Mouse (Mus musculus): ENCODE results near the gene Arv1.

Arv1 gene

DNA sequence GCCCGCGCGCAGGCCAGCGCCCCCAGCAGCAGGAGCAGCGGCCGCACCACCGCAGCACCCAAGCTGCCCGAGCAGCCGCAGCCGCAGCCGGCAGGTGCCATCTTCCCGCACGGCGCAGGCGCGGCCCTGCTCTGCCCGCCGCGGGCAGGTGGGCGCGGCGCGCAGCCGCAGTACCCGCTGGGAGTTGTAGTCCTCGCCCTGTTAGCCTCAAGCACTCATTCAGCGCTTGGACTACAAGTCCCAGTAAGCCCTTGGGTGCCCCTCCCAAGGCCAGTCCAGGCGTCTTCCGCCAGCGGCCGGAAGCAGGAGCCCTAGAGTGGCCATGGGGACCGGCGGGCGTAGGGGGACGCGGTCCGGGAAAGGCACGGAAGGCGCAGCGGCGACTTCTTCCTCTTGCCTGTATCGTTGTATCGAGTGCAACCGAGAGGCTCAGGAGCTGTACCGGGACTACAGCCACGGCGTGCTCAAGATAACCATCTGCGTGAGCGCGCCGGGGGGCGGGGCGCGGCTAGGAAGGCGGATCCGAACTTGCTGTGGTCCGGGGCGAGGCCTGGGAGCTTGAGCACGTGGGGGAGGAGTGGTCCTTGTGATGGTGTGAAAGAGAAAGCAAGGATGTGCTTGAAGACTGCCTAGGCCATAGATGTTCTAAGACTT, at the start of gene Arv1, which contains the start of gene Ttc13:
TSS of gene Arv1 (plus strand) at position 278 of the 654 bp plus-strand sequence.
TSS of gene Ttc13 (minus strand) at position 122 of the 654 bp plus-strand sequence.
- DNase-seq (ENCODE audit: low spot score) = peak; percentile 89

GRCm38 (mm10) chr8:124672345-124672744, 49.6 kb upstream of the Arv1 start:
- DNase-seq (ENCODE audit: low spot score) = no peak

DNA sequence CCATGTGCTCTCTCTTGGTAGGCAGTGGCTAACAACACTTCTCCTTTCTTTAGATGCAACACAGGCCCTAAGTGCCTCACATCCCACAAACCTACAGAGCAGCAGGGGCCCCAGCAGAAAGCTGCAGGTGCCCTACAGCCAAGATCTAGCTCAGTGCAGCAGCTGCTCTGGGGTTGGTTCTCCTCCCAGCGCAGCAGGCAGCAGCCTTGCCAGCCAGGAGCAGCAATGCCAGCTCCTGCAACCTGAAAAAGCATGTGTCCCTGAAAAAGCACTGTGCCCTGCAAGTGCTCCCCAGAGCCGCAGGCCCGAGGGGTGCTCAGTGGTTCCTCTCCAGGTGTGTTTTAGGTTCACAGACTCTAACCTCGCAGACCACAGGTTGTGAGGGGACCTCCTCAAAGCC, 45.3 kb upstream of the Arv1 start:
- DNase-seq (ENCODE audit: low spot score) = no peak

GRCm38 (mm10) chr8:124677078-124677477, 44.9 kb upstream of the Arv1 start:
- DNase-seq (ENCODE audit: low spot score) = no peak

- peak; percentile 88 for DNase-seq (ENCODE audit: low spot score)
Measured at GRCm38 (mm10) chr8:124677486-124677885, 44.5 kb upstream of the Arv1 start.

DNA sequence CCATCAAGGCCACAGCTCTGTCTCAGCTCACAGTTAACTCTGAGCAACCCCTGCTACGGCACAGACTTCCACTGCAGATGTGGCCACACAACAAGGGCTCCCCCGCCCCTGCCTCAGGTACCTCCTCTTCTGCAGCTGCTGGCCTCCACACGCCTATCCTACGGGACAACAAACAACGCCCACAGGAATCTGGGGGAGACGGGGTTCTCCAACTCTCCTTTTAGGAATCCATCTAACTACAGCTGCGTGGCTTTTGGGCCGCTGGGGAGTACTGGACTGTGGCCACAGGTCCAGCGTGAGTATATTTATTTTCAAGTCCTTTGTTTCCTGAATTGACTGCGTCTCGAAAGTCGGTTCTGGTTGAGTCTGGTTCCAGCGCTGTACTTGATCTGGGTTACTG, 43.7 kb upstream of the Arv1 start:
- no peak for DNase-seq (ENCODE audit: low spot score)

- DNase-seq (ENCODE audit: low spot score) = no peak
Measured at GRCm38 (mm10) chr8:124681077-124681791, 40.7 kb upstream of the Arv1 start.

DNA sequence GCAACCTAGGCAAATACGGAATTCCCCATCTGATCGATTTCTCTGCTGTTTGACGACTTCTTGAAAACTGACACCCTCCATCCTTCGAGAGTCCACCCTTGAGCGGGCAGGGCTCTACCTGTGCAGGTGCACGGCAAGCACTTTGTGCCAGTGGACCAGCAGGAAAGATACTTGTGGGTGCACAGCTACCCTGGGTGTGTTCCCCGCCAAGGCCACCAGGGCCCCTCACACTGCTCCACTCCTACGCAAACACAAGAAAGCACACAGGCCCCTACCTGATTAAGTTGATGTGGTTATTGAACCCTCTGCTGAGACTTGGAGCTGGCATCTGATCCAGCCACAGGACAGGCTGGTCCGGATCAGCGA, 40.2 kb upstream of the Arv1 start:
- DNase-seq (ENCODE audit: low spot score) = no peak

- DNase-seq (ENCODE audit: low spot score) = no peak
Measured at GRCm38 (mm10) chr8:124682218-124682617, 39.7 kb upstream of the Arv1 start.

- no peak for DNase-seq (ENCODE audit: low spot score)
Measured at GRCm38 (mm10) chr8:124688899-124689298, 33.0 kb upstream of the Arv1 start.

DNA sequence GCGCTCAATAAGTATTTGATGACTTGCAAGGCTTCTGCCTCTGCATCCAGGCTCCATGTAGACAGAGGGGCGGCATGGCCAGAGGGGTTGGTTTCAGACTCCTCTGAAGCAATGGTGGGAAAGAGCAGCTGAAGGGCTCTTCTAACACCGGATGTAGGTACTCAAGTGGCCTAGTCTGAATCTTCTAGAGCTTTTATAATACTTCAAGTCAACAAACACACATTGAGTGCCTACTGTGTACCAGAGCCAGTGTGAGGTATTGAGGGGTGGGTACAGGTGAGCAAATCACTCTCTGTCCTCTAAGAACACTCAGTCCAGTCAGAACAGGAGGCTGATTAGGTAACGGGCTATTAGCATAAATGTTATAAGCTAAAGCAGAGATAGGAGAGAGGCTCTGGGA, 30.2 kb upstream of the Arv1 start:
- no peak for DNase-seq (ENCODE audit: low spot score)

- DNase-seq (ENCODE audit: low spot score) = no peak
Measured at GRCm38 (mm10) chr8:124695424-124696100, 26.4 kb upstream of the Arv1 start.

- no peak for DNase-seq (ENCODE audit: low spot score)
Measured at GRCm38 (mm10) chr8:124700271-124700670, 21.7 kb upstream of the Arv1 start.

DNA sequence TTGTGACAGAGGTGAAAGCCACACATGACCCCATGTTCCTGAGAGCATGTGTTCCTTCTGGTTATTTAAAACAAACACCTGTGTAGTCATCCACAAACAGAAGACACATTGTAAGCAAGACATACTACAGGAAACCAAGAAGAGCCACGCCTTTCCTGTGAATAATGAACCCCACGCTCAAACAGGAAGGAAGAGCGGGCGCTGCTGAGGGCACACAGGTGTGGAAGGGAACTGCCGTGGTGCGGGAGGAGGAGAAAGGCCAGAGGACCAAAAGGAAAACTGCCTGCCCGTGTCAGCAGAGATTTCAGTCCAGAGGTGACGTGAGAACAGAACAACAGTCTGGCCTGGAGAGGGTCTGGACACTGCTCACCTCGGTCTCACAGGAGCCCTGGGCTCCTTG, 20.9 kb upstream of the Arv1 start:
- DNase-seq (ENCODE audit: low spot score) = no peak

GRCm38 (mm10) chr8:124702183-124702582, 19.8 kb upstream of the Arv1 start:
- DNase-seq (ENCODE audit: low spot score) = no peak

DNA sequence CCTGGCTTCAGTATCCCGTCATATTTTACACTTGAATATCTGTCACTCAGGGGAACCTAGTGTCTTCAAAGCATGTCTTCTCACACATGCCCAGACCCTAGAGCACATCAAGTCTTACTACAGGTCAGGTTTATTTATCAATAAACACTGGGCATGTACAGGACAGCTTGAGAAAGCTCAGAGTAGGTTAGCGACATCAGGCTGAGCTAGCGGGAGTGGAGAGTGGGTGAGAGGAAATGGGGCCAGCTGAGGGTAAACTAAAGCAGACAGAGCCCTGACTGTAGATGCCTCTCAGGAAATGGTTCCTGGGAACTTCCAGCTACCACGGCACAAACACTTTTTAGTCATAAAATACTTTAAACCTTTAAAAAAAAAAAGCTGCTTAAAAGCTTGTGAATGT, 18.4 kb upstream of the Arv1 start:
- DNase-seq (ENCODE audit: low spot score) = no peak

DNA sequence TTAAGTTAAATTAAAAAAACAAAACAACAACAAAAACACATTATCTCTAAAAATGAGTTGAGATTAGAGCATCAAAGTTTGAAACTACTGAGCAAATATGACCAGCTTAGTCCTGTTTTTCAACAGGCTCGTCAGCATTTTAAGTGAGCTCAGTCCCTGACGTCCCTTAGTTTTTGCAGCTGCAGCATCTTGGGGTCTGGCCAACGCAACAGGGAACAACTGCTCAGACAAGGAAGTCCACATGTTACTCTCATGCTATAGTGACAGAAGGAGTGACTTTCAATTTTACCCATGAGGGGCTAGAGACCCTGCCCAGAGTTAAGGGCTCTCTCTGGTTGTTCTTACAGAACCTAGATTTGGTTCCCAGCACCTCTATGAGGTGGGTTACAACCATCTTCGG, 17.6 kb upstream of the Arv1 start:
- no peak for DNase-seq (ENCODE audit: low spot score)

- no peak for DNase-seq (ENCODE audit: low spot score)
Measured at GRCm38 (mm10) chr8:124705823-124706222, 16.1 kb upstream of the Arv1 start.

- DNase-seq (ENCODE audit: low spot score) = no peak
Measured at GRCm38 (mm10) chr8:124713207-124713606, 8.7 kb upstream of the Arv1 start.

DNA sequence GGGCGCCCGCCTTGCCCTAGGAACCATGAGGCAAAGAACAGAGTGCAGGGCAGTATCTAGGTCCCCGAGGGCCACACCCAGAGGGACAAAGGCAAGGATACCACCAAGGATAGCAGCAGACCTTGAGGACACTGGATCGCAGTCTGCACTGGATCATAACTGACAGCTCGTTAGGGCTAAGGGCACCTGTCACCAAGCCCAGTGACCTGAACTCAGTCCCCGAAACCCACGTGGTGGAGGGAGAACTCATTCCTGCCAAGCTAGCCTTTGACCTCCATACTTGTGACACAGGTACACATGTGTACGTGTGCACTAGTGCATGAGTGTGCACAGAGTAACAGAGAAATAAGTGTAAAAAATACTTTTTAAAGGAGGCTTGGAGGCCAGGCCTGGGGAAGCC, 6.2 kb upstream of the Arv1 start:
- DNase-seq (ENCODE audit: low spot score) = no peak

- no peak for DNase-seq (ENCODE audit: low spot score)
Measured at GRCm38 (mm10) chr8:124720133-124720532, 1.8 kb upstream of the Arv1 start.

DNA sequence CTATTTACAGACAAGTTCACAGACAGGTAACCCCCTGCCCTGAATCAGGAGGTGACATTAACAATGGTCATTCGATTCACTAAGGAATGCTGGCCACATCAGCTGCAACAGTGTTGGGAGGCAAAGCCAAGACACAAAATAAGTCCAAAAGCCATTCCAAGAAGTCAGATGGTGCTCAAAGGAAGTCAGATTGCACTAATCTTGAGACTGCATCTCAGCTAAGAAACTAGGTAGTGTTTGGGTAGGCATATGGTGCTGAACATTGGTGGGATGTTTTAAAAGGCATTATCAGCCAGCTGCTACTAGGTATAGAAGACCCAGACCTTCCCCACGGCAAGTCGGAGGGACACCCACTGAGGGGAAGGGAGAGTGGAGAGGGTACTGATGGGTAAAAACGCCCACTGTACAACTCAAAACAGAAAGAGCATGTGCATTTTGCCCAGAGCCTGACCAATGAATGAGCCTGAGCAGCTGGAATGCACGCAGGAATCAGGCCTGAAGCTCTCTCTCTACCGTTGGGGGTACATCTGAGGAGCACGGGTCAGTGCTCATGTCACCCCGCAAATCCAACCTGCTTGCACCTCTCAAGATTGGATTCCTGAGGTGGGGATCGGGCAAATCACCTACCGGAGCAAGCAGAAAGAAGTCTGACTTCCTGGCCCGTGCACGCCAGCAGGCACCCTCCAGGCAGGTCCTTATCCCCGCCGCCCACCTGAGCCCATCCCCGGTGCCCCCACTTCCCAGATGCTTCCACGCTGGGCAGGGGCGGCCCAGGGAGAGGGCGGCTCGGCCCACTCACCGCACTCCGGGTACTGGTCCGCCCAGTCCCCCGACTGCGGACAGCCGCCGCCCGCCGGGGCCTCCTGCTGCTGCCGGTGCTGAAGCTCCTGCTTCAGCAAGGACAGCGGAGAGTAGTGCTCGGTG, 739 bp upstream of the Arv1 start:
- no peak for DNase-seq (ENCODE audit: low spot score)

Data from layer of hippocampus, adult 9-10 months (tissue).